Mouse (Mus musculus) ovary, adult 18-20 months (tissue): ENCODE measurements around the gene Cavin1.

Experiments used
- DNase-seq: peaks from one replicate; pipeline ENCODE4 v3.0.0; 2022; ENCODE audit warnings: low spot score, mixed read lengths

Gene Cavin1

DNA sequence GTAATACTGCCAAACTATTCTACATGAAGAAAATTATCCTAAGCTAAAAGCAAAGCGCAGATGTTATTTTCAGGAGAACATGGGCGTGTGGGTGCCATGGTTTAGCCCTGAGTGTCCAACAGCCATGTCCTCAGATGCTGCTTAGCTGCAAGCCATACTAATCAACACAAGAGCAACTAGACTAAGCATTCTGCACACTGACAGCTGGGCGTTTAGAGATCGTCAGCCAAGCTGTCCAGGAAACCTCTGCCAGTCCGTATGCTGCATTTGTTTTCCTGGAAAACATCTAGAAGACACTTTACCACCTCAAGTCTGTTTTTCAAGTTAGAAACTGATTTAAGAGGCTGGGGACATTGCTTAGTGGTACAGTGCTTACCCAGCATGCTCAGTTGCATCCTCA is 56.3 kb downstream of the Cavin1 start:
- DNase-seq, result no peak

DNA sequence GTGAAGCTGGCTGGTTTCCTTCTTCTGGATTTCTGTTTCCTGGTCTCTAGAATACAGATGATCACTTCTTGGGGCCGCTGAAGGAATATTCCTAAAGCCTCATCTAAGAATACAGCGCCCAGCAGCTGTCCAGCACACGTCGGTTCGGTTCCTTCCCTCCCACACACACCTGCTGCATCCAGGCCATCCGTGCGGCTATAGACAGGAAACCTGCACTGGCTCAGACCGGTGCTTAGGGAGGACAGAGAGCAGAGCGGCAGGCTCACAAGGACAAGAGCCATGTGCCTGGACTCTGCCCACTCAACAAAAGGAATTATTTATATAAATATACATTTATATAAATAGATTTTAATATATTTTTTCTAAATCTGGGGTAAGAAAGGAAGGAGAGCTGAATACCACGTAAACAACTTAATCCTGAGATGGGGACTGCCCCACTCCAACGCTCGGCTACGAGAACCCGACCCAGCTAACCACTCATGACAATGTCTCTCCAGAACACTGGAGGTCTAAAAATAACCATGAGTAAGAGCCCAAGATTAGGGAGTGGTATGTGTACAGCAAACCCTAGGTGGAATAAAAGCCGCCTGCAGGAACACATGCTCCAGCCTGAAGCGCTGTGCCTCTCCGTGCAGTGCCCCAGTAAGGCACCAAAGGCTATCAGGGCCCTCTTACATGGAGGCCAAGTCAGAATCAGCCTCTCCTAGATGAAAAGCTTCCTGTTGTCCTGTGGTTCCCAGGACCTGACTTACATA is 58.1 kb downstream of the Cavin1 start:
- no peak for DNase-seq

DNA sequence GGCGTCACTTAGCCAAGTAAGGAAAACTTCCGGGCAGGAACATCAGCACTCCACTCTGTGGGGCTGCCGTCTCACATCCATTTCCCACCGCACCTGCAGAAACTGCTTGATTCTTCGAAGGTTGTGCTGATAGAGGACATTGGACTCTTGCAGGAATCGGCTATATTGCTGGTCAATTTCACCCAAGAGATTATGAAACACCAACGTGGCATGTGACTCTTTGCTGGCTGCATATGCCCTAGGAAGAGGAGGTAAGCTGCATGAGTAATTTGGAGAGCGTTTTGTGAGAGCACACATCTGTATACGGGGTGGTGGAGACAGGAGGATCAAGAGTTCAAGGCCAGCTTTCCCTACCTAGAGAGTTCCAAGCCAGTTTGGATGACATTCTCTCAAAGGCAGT is 62.1 kb downstream of the Cavin1 start:
- no peak for DNase-seq

DNA sequence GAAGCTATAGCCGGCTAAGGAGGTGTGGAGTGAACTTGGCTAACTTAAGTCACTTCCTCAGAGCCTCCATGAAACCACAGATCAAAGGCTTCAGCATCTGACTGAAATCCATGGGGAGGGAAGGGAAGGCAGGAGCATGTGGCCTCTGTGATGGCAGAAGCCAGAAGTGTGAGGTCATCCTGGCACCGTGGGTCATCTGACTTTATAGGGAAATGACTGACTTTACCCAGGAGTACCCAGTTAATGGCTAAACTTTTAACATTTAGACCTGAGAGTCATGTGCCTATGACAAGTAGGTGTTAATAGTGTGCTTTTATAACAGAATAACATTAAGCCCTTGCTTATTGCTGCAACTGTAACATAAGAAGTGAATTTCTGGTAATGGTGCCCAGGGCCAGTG is 62.6 kb downstream of the Cavin1 start:
- DNase-seq, result no peak

DNA sequence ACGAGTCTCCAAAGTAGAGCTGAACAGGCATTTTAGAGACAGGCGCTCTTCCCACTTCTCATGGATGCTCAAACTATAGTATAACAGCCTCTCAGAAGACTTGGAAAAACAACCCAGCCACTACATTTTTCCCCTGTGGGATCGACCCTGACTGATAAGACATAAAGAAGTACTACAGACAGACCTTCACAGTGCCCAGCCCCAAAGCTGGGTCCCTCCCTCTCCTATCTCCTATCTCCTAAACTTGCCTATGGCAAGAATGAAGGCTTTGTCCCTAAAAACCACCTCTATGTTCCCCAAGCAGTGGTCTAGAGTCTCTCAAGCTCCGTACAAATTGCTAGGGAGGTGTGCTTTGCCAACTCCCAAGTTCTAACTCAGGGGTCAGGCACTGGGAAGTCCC is 63.8 kb downstream of the Cavin1 start:
- no peak for DNase-seq
